Mouse (Mus musculus): Measurements from ENCODE around the gene Acod1. TPM values are rescaled to one million over a fixed set of nuclear protein-coding genes. Genes with fewer than 3 reads are reported as not detected.

Gene Acod1
- polyA plus RNA-seq, 1 experiment from 2014 or later = not detected

- no peak overlapping the region for H3K4me2 ChIP-seq (ENCODE audit: low read length)
- H3K9ac ChIP-seq (ENCODE audit: low read depth, low read length) = no peak overlapping the region
- H3K36me3 ChIP-seq (ENCODE audit: insufficient read depth, low read length) = no peaks in the 10 kb centered on the region
- no peaks in the 10 kb centered on the region for H3K27me3 ChIP-seq (ENCODE audit: insufficient read depth, low read length)
- peak; percentile 55 for DNase-seq (ENCODE audit: low spot score)
- no peak overlapping the region for H3K4me3 ChIP-seq (replicated peaks; ENCODE audit: low read depth, low read length)
- H3K27ac ChIP-seq = peak overlapping the region; percentile 62; the same call in 1 of the 2 replicates
- 42% methylated on average over 10 of the region's 10 CpGs for WGBS
- TF ChIP-seq CTCF (IDR thresholded peaks at IDR 0.05; ENCODE audit: low read depth) = no peak
- ATAC-seq (replicated peaks; ENCODE audit: low FRiP score, low read depth) = peak; percentile 33; the same call in 1 of the 2 replicates
- no peaks in the 10 kb centered on the region for H3K9me3 ChIP-seq (replicated peaks; ENCODE audit: low read length)
- H3K4me1 ChIP-seq (replicated peaks; ENCODE audit: insufficient read depth, low read length) = no peaks in the 10 kb centered on the region
Measured at GRCm38 (mm10) chr14:103033271-103033823, 13.4 kb upstream of the Acod1 start.

- Histone ChIP-seq H3K4me3 (replicated peaks; ENCODE audit: low read depth, low read length) (no peak overlapping the region), H3K4me1 (replicated peaks; ENCODE audit: insufficient read depth, low read length) (no peaks in the 10 kb centered on the region), H3K27me3 (ENCODE audit: insufficient read depth, low read length) (no peaks in the 10 kb centered on the region), H3K4me2 (ENCODE audit: low read length) (no peak overlapping the region), H3K36me3 (ENCODE audit: insufficient read depth, low read length) (no peaks in the 10 kb centered on the region), H3K27ac (no peak overlapping the region; the same call in 1 of the 2 replicates), H3K9me3 (replicated peaks; ENCODE audit: low read length) (no peaks in the 10 kb centered on the region), H3K9ac (ENCODE audit: low read depth, low read length) (no peak overlapping the region)
- no peak for ATAC-seq (replicated peaks; ENCODE audit: low FRiP score, low read depth)
- no peak for TF ChIP-seq CTCF (IDR thresholded peaks at IDR 0.05; ENCODE audit: low read depth)
- DNase-seq (ENCODE audit: low spot score) = no peak
- 80% methylated on average over 9 of the region's 9 CpGs for WGBS
Measured at GRCm38 (mm10) chr14:103034076-103034475, 12.7 kb upstream of the Acod1 start.

DNA sequence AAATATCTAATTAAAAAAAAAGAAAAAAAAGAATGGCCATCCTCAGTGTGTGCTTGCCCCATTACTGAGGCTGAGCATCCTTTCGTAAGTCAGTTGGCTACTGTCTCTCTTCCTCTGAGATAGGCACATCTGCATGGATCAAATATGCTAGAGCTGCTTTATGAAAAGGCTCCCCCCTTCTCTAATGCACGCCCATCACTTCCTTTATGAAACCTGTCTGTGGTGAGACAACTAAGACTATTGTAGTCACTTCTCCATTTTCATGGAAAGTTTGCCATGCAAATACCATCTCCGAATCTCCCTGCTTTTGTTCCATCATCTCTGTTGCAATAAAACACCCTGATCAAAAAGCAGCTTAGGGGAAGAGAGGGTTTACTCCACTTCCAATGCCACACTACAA is 9.8 kb upstream of the Acod1 start:
- no peaks in the 10 kb centered on the region for H3K27me3 ChIP-seq (ENCODE audit: insufficient read depth, low read length)
- 85% methylated on average over 3 of the region's 3 CpGs for WGBS
- no peaks in the 10 kb centered on the region for H3K36me3 ChIP-seq (ENCODE audit: insufficient read depth, low read length)
- no peak overlapping the region for H3K4me2 ChIP-seq (ENCODE audit: low read length)
- H3K9ac ChIP-seq (ENCODE audit: low read depth, low read length) = no peak overlapping the region
- no peak for TF ChIP-seq CTCF (IDR thresholded peaks at IDR 0.05; ENCODE audit: low read depth)
- H3K9me3 ChIP-seq (replicated peaks; ENCODE audit: low read length) = no peaks in the 10 kb centered on the region
- no peaks in the 10 kb centered on the region for H3K4me1 ChIP-seq (replicated peaks; ENCODE audit: insufficient read depth, low read length)
- H3K4me3 ChIP-seq (replicated peaks; ENCODE audit: low read depth, low read length) = no peak overlapping the region
- DNase-seq (ENCODE audit: low spot score) (peak; percentile 8), ATAC-seq (replicated peaks; ENCODE audit: low FRiP score, low read depth) (no peak)
- no peak overlapping the region for H3K27ac ChIP-seq

GRCm38 (mm10) chr14:103048292-103049086 is 1.7 kb downstream of the Acod1 start:
- ATAC-seq (replicated peaks; ENCODE audit: low FRiP score, low read depth) (no peak), DNase-seq (ENCODE audit: low spot score) (no peak)
- Histone ChIP-seq H3K27me3 (ENCODE audit: insufficient read depth, low read length) (no peaks in the 10 kb centered on the region), H3K36me3 (ENCODE audit: insufficient read depth, low read length) (no peaks in the 10 kb centered on the region), H3K4me1 (replicated peaks; ENCODE audit: insufficient read depth, low read length) (no peaks in the 10 kb centered on the region), H3K4me2 (ENCODE audit: low read length) (no peak overlapping the region), H3K9ac (ENCODE audit: low read depth, low read length) (no peak overlapping the region), H3K27ac (no peak overlapping the region), H3K4me3 (replicated peaks; ENCODE audit: low read depth, low read length) (no peak overlapping the region), H3K9me3 (replicated peaks; ENCODE audit: low read length) (no peaks in the 10 kb centered on the region)
- WGBS = 84% methylated on average over 11 of the region's 11 CpGs
- TF ChIP-seq CTCF (IDR thresholded peaks at IDR 0.05; ENCODE audit: low read depth) = no peak

DNA sequence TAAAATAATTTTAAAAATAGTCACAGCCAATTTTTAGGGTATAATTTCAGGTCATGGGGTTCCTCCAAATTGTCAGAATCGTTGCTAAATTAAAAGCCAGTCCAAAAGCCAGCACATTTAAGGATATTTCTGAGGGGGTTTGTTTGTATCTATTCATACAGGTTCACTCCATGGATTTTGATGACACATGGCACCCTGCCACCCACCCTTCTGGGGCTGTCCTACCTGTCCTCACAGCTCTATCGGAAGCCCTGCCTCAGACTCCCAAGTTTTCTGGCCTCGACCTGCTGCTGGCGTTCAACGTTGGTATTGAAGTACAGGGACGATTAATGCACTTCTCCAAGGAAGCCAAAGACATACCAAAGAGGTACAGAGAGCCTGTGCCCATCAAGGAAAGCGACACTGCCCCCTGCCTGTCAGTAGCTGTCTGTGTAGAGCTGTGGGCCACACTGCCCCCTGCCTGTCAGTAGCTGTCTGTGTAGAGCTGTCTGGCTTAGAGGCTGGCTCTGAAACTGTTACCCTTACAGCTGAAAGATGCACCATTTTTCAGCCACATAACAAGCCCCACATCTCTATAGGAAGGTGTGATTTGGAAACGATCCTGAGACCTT is 4.5 kb downstream of the Acod1 start:
- Histone ChIP-seq H3K27me3 (ENCODE audit: insufficient read depth, low read length) (no peaks in the 10 kb centered on the region), H3K27ac (no peak overlapping the region), H3K9ac (ENCODE audit: low read depth, low read length) (no peak overlapping the region), H3K36me3 (ENCODE audit: insufficient read depth, low read length) (no peaks in the 10 kb centered on the region), H3K9me3 (replicated peaks; ENCODE audit: low read length) (no peaks in the 10 kb centered on the region), H3K4me3 (replicated peaks; ENCODE audit: low read depth, low read length) (no peak overlapping the region), H3K4me2 (ENCODE audit: low read length) (no peak overlapping the region), H3K4me1 (replicated peaks; ENCODE audit: insufficient read depth, low read length) (no peaks in the 10 kb centered on the region)
- peak; percentile 100 for TF ChIP-seq CTCF (IDR thresholded peaks at IDR 0.05; ENCODE audit: low read depth)
- WGBS = 40% methylated on average over 8 of the region's 8 CpGs
- peak; percentile 91 for ATAC-seq (replicated peaks; ENCODE audit: low FRiP score, low read depth)
- DNase-seq (ENCODE audit: low spot score) = peak; percentile 86

DNA sequence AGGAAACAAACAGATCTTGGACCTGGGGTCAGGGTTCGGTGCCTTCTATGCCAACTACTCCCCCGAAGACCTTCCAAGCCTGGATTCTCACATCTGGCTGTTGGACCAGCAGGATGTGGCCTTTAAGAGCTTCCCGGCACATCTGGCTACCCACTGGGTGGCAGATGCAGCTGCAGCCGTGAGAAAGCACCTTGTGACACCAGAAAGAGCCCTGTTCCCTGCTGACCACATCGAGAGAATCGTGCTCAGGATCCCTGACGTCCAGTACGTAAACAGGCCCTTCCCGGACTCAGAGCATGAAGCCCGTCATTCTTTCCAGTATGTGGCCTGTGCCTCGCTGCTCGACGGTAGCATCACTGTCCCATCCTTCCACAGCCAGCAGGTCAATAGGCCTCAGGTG is 8.0 kb downstream of the Acod1 start:
- no peak for ATAC-seq (replicated peaks; ENCODE audit: low FRiP score, low read depth)
- 84% methylated on average over 13 of the region's 13 CpGs for WGBS
- H3K27ac ChIP-seq = no peak overlapping the region
- H3K4me2 ChIP-seq (ENCODE audit: low read length) = no peak overlapping the region
- no peaks in the 10 kb centered on the region for H3K27me3 ChIP-seq (ENCODE audit: insufficient read depth, low read length)
- DNase-seq (ENCODE audit: low spot score) = no peak
- no peak overlapping the region for H3K9ac ChIP-seq (ENCODE audit: low read depth, low read length)
- H3K4me1 ChIP-seq (replicated peaks; ENCODE audit: insufficient read depth, low read length) = no peaks in the 10 kb centered on the region
- no peaks in the 10 kb centered on the region for H3K36me3 ChIP-seq (ENCODE audit: insufficient read depth, low read length)
- no peak for TF ChIP-seq CTCF (IDR thresholded peaks at IDR 0.05; ENCODE audit: low read depth)
- no peak overlapping the region for H3K4me3 ChIP-seq (replicated peaks; ENCODE audit: low read depth, low read length)
- H3K9me3 ChIP-seq (replicated peaks; ENCODE audit: low read length) = no peaks in the 10 kb centered on the region

Measured in kidney, postnatal 0 days (tissue).